Mouse (Mus musculus): ENCODE data around the gene H2-Q6. TPM values are rescaled to one million over a fixed set of nuclear protein-coding genes. Genes with fewer than 3 reads are reported as not detected.
"Not testable (repeated sequence)": the region's sequence is repeated elsewhere in the genome, so short reads cannot be mapped to it uniquely, and the experiment has no call there.

The H2-Q6 gene
- total RNA-seq, 1 experiment: 0.94 TPM

DNA sequence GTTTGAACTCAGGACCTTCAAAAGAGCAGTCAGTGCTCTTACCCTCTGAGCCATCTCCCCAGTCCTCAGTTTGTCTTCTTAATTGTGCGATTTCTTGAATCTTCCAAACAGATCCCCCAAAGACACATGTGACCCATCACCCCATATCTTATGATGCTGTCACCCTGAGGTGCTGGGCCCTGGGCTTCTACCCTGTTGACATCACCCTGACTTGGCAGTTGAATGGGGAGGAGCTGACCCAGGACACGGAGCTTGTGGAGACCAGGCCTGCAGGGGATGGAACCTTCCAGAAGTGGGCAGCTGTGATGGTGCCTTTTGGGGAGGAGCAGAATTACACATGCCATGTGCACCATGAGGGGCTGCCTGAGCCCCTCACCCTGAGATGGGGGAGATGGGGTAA is 27.7 kb upstream of the H2-Q6 start:
- H3K4me1 ChIP-seq (ENCODE audit: control insufficient read depth in 2 of 2, insufficient read depth in 2 of 2, low read length in 2 of 2, poor library complexity in 1 of 2); H3K9me3 ChIP-seq (ENCODE audit: control insufficient read depth, insufficient read depth, low read depth, low read length); H3K9ac ChIP-seq (ENCODE audit: insufficient read depth, low read depth, low read length, poor library complexity, severe bottlenecking); H3K36me3 ChIP-seq (ENCODE audit: control insufficient read depth, insufficient read depth, low read length, poor library complexity, severe bottlenecking); in situ Hi-C loops (cut with MboI; ENCODE audit: low sequenced_read_pairs in 2 of 2, unreplicated experiment in 2 of 2); DNase-seq (ENCODE audit: low read depth, low spot score); H3K27ac ChIP-seq (ENCODE audit: insufficient read depth, low read depth, low read length, poor library complexity, severe bottlenecking); H3K4me3 ChIP-seq (ENCODE audit: insufficient read depth in 1 of 2, low read depth in 1 of 2, low read length in 2 of 2, poor library complexity in 1 of 2, severe bottlenecking in 1 of 2): not testable (repeated sequence)

DNA sequence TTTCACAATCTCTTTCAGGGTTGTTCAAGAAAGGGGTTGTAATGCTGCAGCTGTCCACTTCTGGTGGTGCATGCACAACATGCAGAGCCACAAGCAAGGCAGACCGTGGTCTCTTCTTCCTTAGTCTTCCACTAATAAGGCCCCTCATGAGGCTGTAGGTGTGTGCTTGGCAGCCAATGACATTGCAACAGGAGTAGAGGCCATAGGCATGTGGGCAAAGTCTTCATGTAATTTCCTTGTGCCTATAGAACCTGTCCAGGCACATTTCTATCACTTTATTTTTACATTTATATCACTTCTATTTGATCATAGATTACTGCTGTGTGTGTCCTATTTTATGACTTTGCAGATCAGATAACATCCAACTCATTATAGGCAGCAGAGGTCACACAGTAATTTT is 11.6 kb upstream of the H2-Q6 start:
- H3K9me3 ChIP-seq (ENCODE audit: control insufficient read depth, insufficient read depth, low read depth, low read length); H3K9ac ChIP-seq (ENCODE audit: insufficient read depth, low read depth, low read length, poor library complexity, severe bottlenecking); DNase-seq (ENCODE audit: low read depth, low spot score); H3K36me3 ChIP-seq (ENCODE audit: control insufficient read depth, insufficient read depth, low read length, poor library complexity, severe bottlenecking); H3K4me1 ChIP-seq (ENCODE audit: control insufficient read depth in 2 of 2, insufficient read depth in 2 of 2, low read length in 2 of 2, poor library complexity in 1 of 2); H3K4me3 ChIP-seq (ENCODE audit: insufficient read depth in 1 of 2, low read depth in 1 of 2, low read length in 2 of 2, poor library complexity in 1 of 2, severe bottlenecking in 1 of 2); H3K27ac ChIP-seq (ENCODE audit: insufficient read depth, low read depth, low read length, poor library complexity, severe bottlenecking); in situ Hi-C loops (cut with MboI; ENCODE audit: low sequenced_read_pairs in 2 of 2, unreplicated experiment in 2 of 2): not testable (repeated sequence)

- H3K27ac ChIP-seq (ENCODE audit: insufficient read depth, low read depth, low read length, poor library complexity, severe bottlenecking); in situ Hi-C loops (cut with MboI; ENCODE audit: low sequenced_read_pairs in 2 of 2, unreplicated experiment in 2 of 2); H3K4me1 ChIP-seq (ENCODE audit: control insufficient read depth in 2 of 2, insufficient read depth in 2 of 2, low read length in 2 of 2, poor library complexity in 1 of 2); H3K9me3 ChIP-seq (ENCODE audit: control insufficient read depth, insufficient read depth, low read depth, low read length); H3K9ac ChIP-seq (ENCODE audit: insufficient read depth, low read depth, low read length, poor library complexity, severe bottlenecking); H3K4me3 ChIP-seq (ENCODE audit: insufficient read depth in 1 of 2, low read depth in 1 of 2, low read length in 2 of 2, poor library complexity in 1 of 2, severe bottlenecking in 1 of 2); H3K36me3 ChIP-seq (ENCODE audit: control insufficient read depth, insufficient read depth, low read length, poor library complexity, severe bottlenecking); DNase-seq (ENCODE audit: low read depth, low spot score): not testable (repeated sequence)
Observed at GRCm38 (mm10) chr17:35415273-35416129, 9.1 kb upstream of the H2-Q6 start.

GRCm38 (mm10) chr17:35418772-35419171 is 5.9 kb upstream of the H2-Q6 start:
- DNase-seq (ENCODE audit: low read depth, low spot score): no peak
- no peak for TF ChIP-seq MAFK (IDR thresholded peaks at IDR 0.05; ENCODE audit: insufficient read depth, low read depth, low read length)
- no peak for TF ChIP-seq HCFC1 (IDR thresholded peaks at IDR 0.05; ENCODE audit: borderline replicate concordance, insufficient read depth, low read length)
- TF ChIP-seq ZC3H11A (IDR thresholded peaks at IDR 0.05; ENCODE audit: borderline replicate concordance, low read depth, low read length): no peak
- no peak for TF ChIP-seq ZNF384 (IDR thresholded peaks at IDR 0.05; ENCODE audit: low read depth, low read length)
- TF ChIP-seq CHD2 (IDR thresholded peaks at IDR 0.05; ENCODE audit: low read depth, low read length): no peak

GRCm38 (mm10) chr17:35419564-35419963 is 5.1 kb upstream of the H2-Q6 start:
- DNase-seq (ENCODE audit: low read depth, low spot score); H3K9me3 ChIP-seq (ENCODE audit: control insufficient read depth, insufficient read depth, low read depth, low read length); H3K4me3 ChIP-seq (ENCODE audit: insufficient read depth in 1 of 2, low read depth in 1 of 2, low read length in 2 of 2, poor library complexity in 1 of 2, severe bottlenecking in 1 of 2); H3K4me1 ChIP-seq (ENCODE audit: control insufficient read depth in 2 of 2, insufficient read depth in 2 of 2, low read length in 2 of 2, poor library complexity in 1 of 2); H3K36me3 ChIP-seq (ENCODE audit: control insufficient read depth, insufficient read depth, low read length, poor library complexity, severe bottlenecking); in situ Hi-C loops (cut with MboI; ENCODE audit: low sequenced_read_pairs in 2 of 2, unreplicated experiment in 2 of 2); H3K27ac ChIP-seq (ENCODE audit: insufficient read depth, low read depth, low read length, poor library complexity, severe bottlenecking); H3K9ac ChIP-seq (ENCODE audit: insufficient read depth, low read depth, low read length, poor library complexity, severe bottlenecking): not testable (repeated sequence)

More at GRCm38 (mm10) chr17:35418772-35419171, 5.9 kb upstream of the H2-Q6 start:
- Histone ChIP-seq H3K9ac (ENCODE audit: insufficient read depth, low read depth, low read length, poor library complexity, severe bottlenecking) (no peak overlapping the region), H3K4me1 (ENCODE audit: control insufficient read depth in 2 of 2, insufficient read depth in 2 of 2, low read length in 2 of 2, poor library complexity in 1 of 2) (no peaks in the 10 kb centered on the region; a peak in 1 of 4 replicates), H3K27ac (ENCODE audit: insufficient read depth, low read depth, low read length, poor library complexity, severe bottlenecking) (no peak overlapping the region), H3K4me3 (ENCODE audit: insufficient read depth in 1 of 2, low read depth in 1 of 2, low read length in 2 of 2, poor library complexity in 1 of 2, severe bottlenecking in 1 of 2) (no peak overlapping the region), H3K36me3 (ENCODE audit: control insufficient read depth, insufficient read depth, low read length, poor library complexity, severe bottlenecking) (no peaks in the 10 kb centered on the region), H3K9me3 (ENCODE audit: control insufficient read depth, insufficient read depth, low read depth, low read length) (no peaks in the 10 kb centered on the region)
- in situ Hi-C loops (cut with MboI; ENCODE audit: low sequenced_read_pairs in 2 of 2, unreplicated experiment in 2 of 2): no loop called here

DNA sequence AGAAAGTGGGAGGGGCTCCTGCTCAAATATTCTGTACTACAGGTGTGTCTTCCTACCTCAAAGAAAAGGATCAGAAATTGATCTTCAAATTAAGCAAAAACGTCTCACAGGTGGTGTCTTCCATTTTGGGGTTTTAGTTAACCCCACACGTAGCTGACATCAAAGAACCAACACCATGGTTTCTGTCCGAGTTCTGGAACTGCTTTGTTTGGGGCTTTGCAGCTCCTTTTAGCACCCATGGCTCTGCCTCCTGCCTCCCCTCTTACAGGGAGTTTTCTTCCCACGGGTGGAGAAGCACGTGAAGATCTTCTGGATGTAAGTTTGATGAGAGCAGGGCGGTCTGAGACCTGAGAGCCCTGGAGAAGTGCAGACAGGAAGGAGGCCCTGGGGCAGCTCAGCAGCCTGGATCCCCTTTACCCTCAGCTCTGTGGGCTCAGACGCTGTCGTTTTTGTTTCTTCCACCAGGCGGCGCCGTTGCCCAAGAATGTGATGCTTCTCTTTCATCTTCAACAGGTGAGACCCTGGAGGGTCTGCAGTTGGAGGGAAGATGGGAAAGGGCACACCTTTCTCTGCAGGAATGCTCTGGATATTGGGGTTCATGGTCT is 4.3 kb upstream of the H2-Q6 start:
- H3K9ac ChIP-seq (ENCODE audit: insufficient read depth, low read depth, low read length, poor library complexity, severe bottlenecking); in situ Hi-C loops (cut with MboI; ENCODE audit: low sequenced_read_pairs in 2 of 2, unreplicated experiment in 2 of 2); H3K4me1 ChIP-seq (ENCODE audit: control insufficient read depth in 2 of 2, insufficient read depth in 2 of 2, low read length in 2 of 2, poor library complexity in 1 of 2); H3K36me3 ChIP-seq (ENCODE audit: control insufficient read depth, insufficient read depth, low read length, poor library complexity, severe bottlenecking); H3K4me3 ChIP-seq (ENCODE audit: insufficient read depth in 1 of 2, low read depth in 1 of 2, low read length in 2 of 2, poor library complexity in 1 of 2, severe bottlenecking in 1 of 2); H3K9me3 ChIP-seq (ENCODE audit: control insufficient read depth, insufficient read depth, low read depth, low read length); H3K27ac ChIP-seq (ENCODE audit: insufficient read depth, low read depth, low read length, poor library complexity, severe bottlenecking): not testable (repeated sequence)
- peak; percentile 83 for DNase-seq (ENCODE audit: low read depth, low spot score)

DNA sequence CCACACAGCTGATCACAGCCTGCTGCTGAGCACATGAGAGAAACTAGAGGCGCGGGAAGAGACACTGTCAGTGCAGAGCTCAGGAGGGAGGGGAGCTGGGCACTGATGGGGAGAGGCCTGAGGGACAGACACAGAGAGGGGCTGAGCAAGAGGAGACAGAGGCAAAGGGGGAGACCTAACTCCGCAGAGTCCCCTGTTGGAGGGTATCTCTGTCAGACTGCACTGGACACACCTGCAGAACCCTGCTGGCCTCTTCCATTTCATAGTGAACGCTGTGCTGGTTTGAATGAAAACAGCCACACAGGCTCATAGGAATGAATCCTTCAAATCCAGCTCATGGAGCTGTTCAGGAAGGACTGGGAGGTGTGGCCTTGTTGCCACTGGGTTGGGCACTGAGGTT is 3.3 kb upstream of the H2-Q6 start:
- not testable (repeated sequence) for H3K4me1 ChIP-seq (ENCODE audit: control insufficient read depth in 2 of 2, insufficient read depth in 2 of 2, low read length in 2 of 2, poor library complexity in 1 of 2); DNase-seq (ENCODE audit: low read depth, low spot score)

More for the DNA sequence above, 3.3 kb upstream of the H2-Q6 start:
- in situ Hi-C loops (cut with MboI; ENCODE audit: low sequenced_read_pairs in 2 of 2, unreplicated experiment in 2 of 2); H3K36me3 ChIP-seq (ENCODE audit: control insufficient read depth, insufficient read depth, low read length, poor library complexity, severe bottlenecking); H3K27ac ChIP-seq (ENCODE audit: insufficient read depth, low read depth, low read length, poor library complexity, severe bottlenecking); H3K9ac ChIP-seq (ENCODE audit: insufficient read depth, low read depth, low read length, poor library complexity, severe bottlenecking); H3K9me3 ChIP-seq (ENCODE audit: control insufficient read depth, insufficient read depth, low read depth, low read length); H3K4me3 ChIP-seq (ENCODE audit: insufficient read depth in 1 of 2, low read depth in 1 of 2, low read length in 2 of 2, poor library complexity in 1 of 2, severe bottlenecking in 1 of 2): not testable (repeated sequence)
